Mouse (Mus musculus): ENCODE results near the gene Cabp4. TPM values are rescaled to one million over a fixed set of nuclear protein-coding genes. Genes with fewer than 3 reads are reported as not detected.
"Not testable (repeated sequence)": the region's sequence is repeated elsewhere in the genome, so short reads cannot be mapped to it uniquely, and the experiment has no call there.

Cabp4 gene
- total RNA-seq, 4 experiments from 2014 or later, result 0.17 to 0.37 (median 0.34) TPM; not detected in 1

DNA sequence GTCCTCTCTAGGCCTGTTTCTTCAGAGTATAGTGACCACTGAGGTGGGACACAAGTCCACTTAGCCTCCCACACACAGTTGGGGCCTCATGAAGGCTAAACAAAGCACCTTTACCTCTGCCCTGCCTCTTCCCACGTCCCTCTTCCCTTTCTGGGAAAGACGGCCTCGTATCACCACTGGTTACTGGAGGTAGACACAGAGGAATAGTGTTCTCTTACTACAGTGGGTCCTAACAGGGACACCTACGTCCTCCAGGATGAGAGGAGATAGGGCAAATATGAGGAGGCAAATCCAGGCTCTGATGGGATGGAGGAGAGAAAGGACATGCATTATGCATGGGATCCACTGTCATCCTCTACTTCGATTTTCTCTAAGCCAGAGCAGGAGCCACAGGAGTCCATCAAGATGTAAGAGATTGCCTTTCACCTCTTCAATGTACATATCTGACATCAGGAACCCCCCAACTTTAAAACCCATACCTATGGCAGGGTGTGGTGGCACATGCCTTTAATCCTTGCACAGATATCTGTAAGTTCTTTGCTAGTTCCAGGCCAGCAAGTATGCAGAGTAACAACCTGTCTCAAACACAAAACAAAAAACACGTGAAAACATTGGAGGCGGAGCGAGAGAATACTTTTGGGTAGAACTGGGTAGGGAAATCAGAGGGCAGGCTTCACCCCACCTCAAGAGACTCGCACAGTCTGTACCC lies 4.1 kb upstream of the Cabp4 start:
- DNase-seq (ENCODE audit: low spot score in 2 of 2), result no peak

- no peak for DNase-seq (ENCODE audit: low spot score in 2 of 2)
Measured at GRCm38 (mm10) chr19:4147022-4147405, 3.2 kb upstream of the Cabp4 start.

DNA sequence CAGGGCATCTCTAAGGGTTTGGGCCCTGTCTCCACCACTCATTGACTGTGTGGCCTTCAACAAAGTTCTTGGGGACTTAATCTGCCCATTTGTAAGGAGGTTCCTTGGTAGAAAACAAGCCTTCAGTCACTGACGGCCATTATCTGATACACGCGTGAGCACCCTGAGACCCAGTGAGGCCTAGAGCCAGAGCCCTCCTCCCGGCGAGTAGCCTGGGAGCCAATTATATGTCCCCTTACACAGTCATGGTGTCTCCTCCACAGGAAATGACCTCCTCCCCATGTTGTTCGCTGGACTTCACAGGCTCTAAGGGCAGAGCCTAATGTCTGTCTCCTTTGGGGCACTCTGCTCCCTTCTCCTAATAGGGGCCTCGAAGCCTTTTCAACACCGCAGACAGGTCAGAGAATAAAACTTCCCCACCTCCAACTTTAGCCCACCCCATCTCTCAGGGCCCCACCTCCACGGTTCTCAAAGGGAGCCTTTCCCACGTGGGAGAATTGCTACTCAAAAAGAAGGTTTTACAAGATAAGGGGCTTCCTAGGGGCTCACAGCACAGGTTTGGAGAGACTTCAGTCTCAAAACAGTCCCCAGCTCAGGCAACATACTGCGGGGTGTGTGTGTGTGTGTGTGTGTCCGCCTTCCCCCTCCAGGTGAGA lies 2.7 kb upstream of the Cabp4 start:
- DNase-seq (ENCODE audit: low spot score in 2 of 2), result no peak

DNA sequence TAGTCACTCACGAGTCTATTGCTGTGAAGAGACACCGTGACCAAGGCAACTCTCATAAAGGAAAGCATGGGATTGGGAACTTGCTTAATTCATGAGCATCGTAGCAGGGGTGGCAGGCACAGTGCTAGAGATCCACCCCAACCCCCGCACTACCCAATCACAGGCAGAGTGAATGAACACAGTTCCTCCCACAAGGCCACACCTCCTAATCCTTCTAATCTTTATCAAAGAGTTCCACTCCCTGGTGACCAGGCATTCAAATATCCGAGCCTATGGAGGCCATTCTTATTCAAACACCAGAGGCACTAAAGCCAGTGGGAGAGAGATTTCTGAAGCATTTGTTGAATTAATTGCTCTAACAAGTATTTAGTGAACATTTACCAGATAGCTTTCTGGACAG lies 2.1 kb upstream of the Cabp4 start:
- no peak for DNase-seq (ENCODE audit: low spot score in 2 of 2)

DNA sequence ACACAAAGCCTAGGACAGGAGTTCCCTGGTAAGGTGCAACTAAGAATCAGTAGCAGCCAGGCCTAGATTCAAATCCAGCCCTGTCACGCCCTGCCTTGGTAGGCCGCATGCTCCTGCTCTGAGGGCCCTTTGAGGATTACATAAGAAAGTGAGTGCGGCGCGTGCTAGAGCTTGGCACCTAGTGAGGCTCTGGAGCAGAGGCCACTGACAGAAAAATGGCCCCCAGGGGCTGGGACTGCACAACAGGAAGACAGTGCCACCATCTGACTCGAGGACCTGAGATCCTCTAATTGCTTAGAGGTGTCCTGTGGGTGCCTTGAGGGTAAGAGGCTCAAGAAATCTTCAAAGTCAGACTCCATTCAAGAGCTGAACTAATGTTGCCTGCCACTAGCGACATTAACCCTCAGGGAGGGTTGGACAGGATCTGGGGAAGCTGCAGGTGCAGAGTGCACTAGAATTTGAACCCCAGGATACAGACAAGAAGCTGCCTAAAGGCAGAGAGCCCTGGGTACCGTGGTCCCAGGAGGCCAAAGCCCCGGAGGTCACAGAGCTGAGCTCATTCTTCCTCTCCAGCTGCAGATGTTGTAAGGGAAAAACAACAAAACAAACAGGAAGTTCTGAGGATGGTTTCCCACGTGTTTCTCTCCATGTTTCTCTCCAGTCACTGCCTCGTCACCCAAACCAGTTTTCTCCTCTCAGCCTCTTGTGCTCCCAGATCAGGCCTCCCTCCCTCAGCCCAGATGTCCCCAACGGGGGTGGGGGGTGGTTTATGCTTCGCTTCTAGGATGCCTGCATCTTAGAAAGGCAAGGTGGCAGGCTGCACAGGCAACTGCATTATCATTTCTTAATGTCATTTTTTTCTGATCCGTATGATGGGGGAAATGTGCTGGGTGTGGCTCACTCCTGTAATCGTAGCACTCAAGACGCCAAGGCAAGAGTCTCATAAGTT lies 991 bp upstream of the Cabp4 start:
- DNase-seq (ENCODE audit: low spot score in 2 of 2), result no peak

DNA sequence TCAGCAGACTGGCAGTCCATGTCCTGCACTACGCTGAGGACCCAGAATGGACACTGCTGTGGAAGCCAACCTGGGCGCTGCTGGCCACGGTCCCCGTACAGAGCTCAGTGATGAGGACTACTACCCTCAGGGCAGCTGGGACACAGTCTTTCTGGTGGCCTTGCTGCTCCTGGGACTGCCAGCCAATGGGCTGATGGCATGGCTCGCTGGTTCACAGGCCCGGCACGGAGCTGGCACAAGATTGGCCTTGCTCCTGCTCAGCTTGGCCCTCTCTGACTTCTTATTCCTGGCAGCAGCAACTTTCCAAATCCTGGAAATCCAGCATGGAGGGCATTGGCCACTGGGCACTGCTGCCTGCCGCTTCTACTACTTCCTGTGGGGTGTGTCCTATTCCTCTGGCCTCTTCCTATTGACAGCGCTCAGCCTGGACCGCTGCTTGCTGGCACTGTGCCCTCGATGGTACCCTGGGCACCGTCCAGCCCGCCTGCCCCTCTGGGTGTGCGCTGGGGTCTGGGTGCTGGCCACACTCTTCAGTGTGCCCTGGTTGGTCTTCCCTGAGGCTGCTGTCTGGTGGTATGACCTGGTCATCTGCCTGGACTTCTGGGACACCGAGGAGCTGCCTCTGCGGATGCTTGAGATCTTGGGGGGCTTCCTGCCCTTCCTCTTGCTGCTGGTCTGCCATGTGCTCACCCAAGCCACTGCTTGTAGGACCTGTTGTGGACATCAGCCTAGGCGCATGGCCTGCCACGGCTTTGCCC lies 1.2 kb downstream of the Cabp4 start:
- no peak for DNase-seq (ENCODE audit: low spot score in 2 of 2)

GRCm38 (mm10) chr19:4140147-4140546 lies 3.7 kb downstream of the Cabp4 start:
- DNase-seq (ENCODE audit: low spot score in 2 of 2), result no peak

DNA sequence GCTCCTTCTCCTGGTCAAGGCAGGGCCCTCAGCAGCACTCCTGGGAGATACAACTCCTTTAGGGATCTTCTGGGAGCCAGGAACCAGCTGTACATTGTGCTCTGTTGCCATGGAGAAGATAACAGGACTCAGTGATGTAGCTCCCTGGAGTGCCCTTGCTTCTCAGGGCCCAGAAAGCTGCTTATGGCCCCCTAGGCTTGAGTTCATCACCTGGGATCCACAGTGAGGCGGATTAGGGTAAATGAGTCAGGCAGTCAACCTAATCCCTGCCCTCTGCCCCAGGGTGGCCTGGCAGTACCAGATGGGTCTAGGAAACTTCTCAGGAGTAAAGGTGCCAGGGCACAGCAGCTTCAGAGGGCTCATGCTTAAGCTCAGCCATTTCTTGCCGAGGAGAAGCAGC lies 4.4 kb downstream of the Cabp4 start, which contains the start of gene Gpr152:
Gene Gpr152 (plus strand): TSS at position 342 of the 400 bp plus-strand sequence.
- no peak for DNase-seq (ENCODE audit: low spot score in 2 of 2)

DNA sequence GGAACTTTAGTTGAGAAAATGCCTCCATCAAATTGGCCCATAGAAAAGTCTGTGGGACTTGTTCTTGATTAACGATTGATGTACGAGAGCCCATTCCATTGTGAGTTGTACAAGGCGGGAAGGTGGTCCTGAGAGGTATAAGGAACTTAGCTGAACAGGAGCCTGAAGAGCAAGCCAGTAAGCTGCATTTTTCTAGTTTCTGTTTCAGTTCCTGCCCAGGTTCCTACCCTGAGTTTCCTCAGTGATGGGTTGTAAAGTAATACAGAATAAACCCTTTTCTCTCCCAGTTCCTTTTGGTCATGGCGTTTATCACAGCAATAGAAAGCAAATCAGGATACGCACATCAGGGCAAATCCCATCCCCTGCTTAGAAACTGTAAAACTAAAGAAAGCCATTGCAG lies 5.9 kb downstream of the Cabp4 start:
- DNase-seq (ENCODE audit: low spot score in 2 of 2), result no peak

GRCm38 (mm10) chr19:4136463-4136862 lies 7.4 kb downstream of the Cabp4 start:
- no peak for DNase-seq (ENCODE audit: low spot score in 2 of 2)

DNA sequence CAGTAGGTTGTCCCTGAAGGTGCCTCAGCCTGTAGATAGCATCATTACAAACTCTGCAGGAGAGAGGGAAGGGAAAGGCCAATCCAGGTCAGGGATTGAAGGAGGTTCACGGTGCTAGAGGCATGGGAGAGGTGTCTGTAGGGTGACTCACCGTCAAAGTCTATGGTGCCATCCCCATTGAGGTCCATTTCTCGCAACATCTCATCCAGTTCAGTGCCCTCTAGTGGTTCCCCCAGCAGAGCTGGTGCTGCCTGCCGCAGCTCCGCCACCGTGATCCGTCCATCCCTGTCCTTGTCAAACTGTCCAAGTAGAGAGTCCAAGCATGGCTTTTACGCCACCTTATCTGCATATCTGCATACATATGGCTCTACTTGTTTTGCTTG lies 7.9 kb downstream of the Cabp4 start:
- not testable (repeated sequence) for DNase-seq (ENCODE audit: low spot score in 2 of 2)

- not testable (repeated sequence) for DNase-seq (ENCODE audit: low spot score in 2 of 2)
Measured at GRCm38 (mm10) chr19:4135229-4135962, 8.4 kb downstream of the Cabp4 start.

GRCm38 (mm10) chr19:4134354-4134753 lies 9.5 kb downstream of the Cabp4 start:
- DNase-seq (ENCODE audit: low spot score in 2 of 2), result no peak

DNA sequence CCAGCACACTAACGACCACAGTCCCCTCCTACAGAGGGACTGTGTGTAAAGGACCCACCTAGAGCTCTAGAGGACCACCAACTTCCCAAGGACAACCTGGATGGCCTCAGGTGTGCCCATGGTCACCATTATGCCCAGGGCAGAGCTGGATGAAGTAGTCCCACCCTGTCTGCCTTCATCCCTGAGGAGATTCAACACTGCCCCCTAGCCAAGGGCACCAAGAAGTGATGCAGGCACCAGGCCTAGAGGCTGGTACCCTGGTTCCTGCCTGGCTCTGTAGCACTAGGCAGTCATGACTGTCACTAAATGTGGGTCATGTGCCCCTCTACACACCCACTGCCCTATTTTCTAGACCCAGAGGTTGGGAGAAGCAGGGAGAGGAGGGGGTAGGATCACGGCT lies 12.1 kb downstream of the Cabp4 start:
- no peak for DNase-seq (ENCODE audit: low spot score in 2 of 2)

DNA sequence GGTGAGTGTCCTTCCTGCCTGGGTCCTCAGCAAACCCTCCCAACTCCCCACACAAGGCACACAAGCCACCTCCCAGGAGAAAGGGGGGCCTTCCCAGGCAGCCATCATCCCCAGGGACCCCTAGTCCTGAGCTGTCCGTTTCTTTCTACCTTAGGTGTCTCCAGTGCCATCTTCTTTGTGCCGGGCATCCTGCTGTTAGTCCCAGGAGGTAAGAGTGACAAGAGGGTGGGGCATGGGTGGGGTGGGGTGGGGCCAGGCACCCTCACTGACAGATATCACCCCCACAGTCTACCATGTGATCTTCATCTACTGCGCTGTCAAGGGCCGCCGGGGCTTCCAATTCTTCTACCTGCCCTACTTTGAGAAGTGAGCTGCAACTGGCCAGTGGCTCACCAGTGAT lies 12.8 kb downstream of the Cabp4 start:
- DNase-seq (ENCODE audit: low spot score in 2 of 2), result no peak

DNA sequence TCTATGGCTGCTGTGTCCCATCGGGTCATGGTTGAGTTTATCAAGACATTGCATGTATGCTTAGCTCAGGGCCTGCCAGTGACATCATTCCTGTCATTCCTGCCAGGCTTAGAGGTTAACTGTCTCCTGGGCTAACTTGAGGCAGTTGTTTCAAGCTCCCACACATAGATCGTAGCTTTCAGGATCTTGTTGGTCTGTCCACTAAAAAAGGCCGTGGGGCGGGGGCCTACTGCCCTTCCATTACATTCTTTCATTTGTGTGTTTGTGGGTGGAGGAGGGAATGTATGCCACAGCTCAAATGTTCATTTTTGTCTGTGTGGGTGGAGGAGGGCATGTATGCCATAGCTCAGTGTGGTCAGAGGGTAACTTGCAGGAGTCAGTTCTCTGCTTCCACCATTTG lies 13.7 kb downstream of the Cabp4 start:
- no peak for DNase-seq (ENCODE audit: low spot score in 2 of 2)

DNA sequence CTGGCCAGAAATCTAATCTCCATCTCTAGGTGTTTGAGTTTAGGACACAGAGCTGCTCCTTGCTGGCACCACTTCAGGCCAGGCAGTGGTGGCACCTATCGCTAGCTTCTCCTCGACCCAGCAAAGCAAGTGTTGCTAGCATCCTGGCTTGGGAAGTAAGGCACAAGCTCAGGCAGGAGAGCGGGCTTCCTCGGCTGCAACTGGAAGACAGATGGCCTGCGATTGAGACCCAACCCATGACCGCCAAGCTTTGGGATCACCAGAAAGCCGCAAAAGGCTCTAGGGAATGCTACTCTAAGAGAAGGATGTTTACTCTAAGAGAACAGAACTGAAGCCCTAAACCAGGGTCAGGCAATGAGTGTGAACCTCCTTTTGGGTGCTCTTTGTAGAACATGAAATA lies 14.4 kb downstream of the Cabp4 start:
- DNase-seq (ENCODE audit: low spot score in 2 of 2), result no peak

DNA sequence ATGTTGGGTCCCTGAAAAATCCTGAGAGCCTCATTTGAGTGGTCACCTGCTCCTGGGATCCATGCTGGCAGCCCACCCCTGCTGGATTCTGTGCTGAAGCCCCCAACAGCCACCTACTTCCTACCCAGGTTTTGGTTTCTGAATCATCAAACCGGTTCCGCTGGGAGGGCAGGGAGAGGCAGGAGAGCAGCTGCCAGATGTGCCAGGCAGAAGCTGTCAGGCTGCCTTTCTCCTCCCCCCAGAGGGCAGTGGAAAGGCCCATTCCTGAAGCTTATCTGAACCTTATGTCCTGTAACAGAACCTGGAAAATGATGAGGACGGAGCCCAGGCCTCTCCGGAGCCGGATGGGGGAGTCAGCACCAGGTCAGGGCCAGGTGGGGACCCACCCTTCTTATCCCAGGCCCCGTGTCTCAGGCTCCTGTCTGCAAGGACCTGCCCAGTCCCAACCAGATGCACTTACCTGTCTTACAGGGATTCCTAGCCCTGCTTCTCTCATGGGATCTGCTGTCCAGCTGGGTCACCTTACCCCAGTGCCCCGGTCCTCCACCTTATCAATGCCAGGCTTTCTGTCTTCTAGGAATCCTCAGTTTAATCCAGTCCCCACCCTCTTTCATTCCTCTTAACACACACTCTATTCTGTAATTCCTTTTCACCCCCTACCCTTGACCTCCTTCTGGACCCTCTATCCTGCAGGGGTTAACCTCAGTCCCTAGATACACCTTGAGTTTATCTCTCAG lies 16.9 kb downstream of the Cabp4 start:
- no peak for DNase-seq (ENCODE audit: low spot score in 2 of 2)

DNA sequence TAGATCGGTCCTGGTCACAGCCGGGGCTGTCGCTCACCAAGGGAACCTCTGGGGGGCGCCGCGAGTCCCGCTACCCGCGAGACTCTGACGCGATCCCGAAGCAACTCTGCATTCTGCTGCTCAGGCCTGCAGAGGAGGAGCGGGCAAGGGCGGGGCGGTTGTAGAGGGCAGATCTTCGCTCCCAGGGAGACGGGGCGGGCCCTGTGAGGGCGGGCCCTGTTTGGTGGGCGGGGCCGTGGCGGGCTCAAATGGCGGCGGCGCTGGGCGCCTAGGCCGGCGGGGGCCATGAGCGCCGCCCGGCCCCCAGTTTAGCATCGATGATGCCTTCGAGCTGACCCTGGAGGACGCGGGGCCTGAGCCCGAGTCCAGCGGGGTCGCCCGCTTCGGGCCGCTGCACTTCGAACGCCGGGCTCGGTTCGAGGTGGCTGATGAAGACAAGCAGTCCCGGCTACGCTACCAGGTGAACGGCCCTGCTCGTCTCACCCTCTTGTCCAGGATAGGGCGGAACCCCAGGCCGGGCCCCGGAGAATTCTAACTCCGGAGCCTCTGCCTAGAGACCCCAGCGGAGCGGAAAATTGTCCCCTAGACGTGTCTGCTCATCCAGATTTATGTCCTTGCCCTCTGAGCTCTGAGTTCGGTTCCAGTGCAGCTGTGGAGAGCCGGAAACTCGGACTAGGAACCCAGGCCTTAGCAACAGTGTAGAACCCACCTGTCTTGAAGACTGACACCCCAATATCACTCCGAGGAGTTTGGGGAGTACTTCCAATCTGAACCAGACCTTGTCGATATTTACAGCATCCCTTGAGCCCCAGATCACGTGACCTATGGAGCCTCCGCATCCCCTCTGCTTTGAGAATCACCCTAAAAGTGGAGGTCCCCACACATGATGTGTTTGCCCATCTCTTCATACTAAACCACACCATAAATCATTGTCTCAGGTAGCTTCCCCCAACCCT lies 17.8 kb downstream of the Cabp4 start, which contains the start of gene Aip:
Gene Aip (minus strand): TSS at position 118 of the 956 bp plus-strand sequence.
- peak; percentile 83 to 98 for DNase-seq (ENCODE audit: low spot score in 2 of 2)
